Mouse (Mus musculus): Measurements from ENCODE around the gene Nckap1l. TPM values are rescaled to one million over a fixed set of nuclear protein-coding genes. Genes with fewer than 3 reads are reported as not detected.

Gene Nckap1l
- total and polyA plus RNA-seq, 2 experiments: 2.2 to 6.2 TPM

GRCm38 (mm10) chr15:103523156-103523555, 69.6 kb downstream of the Nckap1l start:
- no peaks in the 10 kb centered on the region for H3K4me1 ChIP-seq (ENCODE audit: control insufficient read depth, insufficient read depth, low read length)
- H3K79me2 ChIP-seq (ENCODE audit: control insufficient read depth, insufficient read depth, low read length): no peaks in the 10 kb centered on the region
- no peak for DNase-seq (ENCODE audit: extremely low read depth, low read depth, low spot score)
- WGBS: 71% methylated on average over 3 of the region's 3 CpGs
- no peak overlapping the region for H3K9ac ChIP-seq (ENCODE audit: low read depth, low read length)
- no peak for TF ChIP-seq POLR2A (IDR thresholded peaks at IDR 0.05; ENCODE audit: extremely low read depth, insufficient read depth, low read length)
- no peak for TF ChIP-seq CTCF (IDR thresholded peaks at IDR 0.05; ENCODE audit: low read depth, low read length)
- no peak overlapping the region for H3K27ac ChIP-seq (replicated peaks; ENCODE audit: insufficient read depth, low read depth, low read length)
- no peaks in the 10 kb centered on the region for H3K36me3 ChIP-seq (ENCODE audit: control insufficient read depth, insufficient read depth, low read length)
- no peak overlapping the region for H3K4me3 ChIP-seq (ENCODE audit: insufficient read depth, low read depth, low read length)
- H3K27me3 ChIP-seq (ENCODE audit: control insufficient read depth, insufficient read depth, low read length): no peaks in the 10 kb centered on the region

- Histone ChIP-seq H3K27me3 (ENCODE audit: control insufficient read depth, insufficient read depth, low read length) (no peaks in the 10 kb centered on the region), H3K36me3 (ENCODE audit: control insufficient read depth, insufficient read depth, low read length) (no peaks in the 10 kb centered on the region), H3K4me1 (ENCODE audit: control insufficient read depth, insufficient read depth, low read length) (no peaks in the 10 kb centered on the region), H3K4me3 (ENCODE audit: insufficient read depth, low read depth, low read length) (no peak overlapping the region), H3K79me2 (ENCODE audit: control insufficient read depth, insufficient read depth, low read length) (no peaks in the 10 kb centered on the region), H3K27ac (replicated peaks; ENCODE audit: insufficient read depth, low read depth, low read length) (no peak overlapping the region), H3K9ac (ENCODE audit: low read depth, low read length) (no peak overlapping the region)
- TF ChIP-seq CTCF (IDR thresholded peaks at IDR 0.05; ENCODE audit: low read depth, low read length) (peak; percentile 86), POLR2A (IDR thresholded peaks at IDR 0.05; ENCODE audit: extremely low read depth, insufficient read depth, low read length) (no peak)
- DNase-seq (ENCODE audit: extremely low read depth, low read depth, low spot score): peak; percentile 9
- WGBS: 10% methylated on average over 5 of the region's 5 CpGs
These were observed 76.8 kb downstream of the Nckap1l start for GRCm38 (mm10) chr15:103530372-103530771.

- Histone ChIP-seq H3K36me3 (ENCODE audit: control insufficient read depth, insufficient read depth, low read length) (no peaks in the 10 kb centered on the region), H3K27me3 (ENCODE audit: control insufficient read depth, insufficient read depth, low read length) (peaks cover 12% of the 10 kb centered on the region; the same call in 1 of the 2 replicates), H3K9ac (ENCODE audit: low read depth, low read length) (no peak overlapping the region), H3K4me1 (ENCODE audit: control insufficient read depth, insufficient read depth, low read length) (no peaks in the 10 kb centered on the region), H3K79me2 (ENCODE audit: control insufficient read depth, insufficient read depth, low read length) (no peaks in the 10 kb centered on the region), H3K27ac (replicated peaks; ENCODE audit: insufficient read depth, low read depth, low read length) (no peak overlapping the region), H3K4me3 (ENCODE audit: insufficient read depth, low read depth, low read length) (no peak overlapping the region)
- TF ChIP-seq POLR2A (IDR thresholded peaks at IDR 0.05; ENCODE audit: extremely low read depth, insufficient read depth, low read length) (no peak), CTCF (IDR thresholded peaks at IDR 0.05; ENCODE audit: low read depth, low read length) (no peak)
- WGBS: 68% methylated on average over 7 of the region's 7 CpGs
- no peak for DNase-seq (ENCODE audit: extremely low read depth, low read depth, low spot score)
These were observed 80.5 kb downstream of the Nckap1l start for GRCm38 (mm10) chr15:103534054-103534620.

- H3K4me1 ChIP-seq (ENCODE audit: control insufficient read depth, insufficient read depth, low read length): no peaks in the 10 kb centered on the region
These were observed 81.4 kb downstream of the Nckap1l start for GRCm38 (mm10) chr15:103535030-103535429.

GRCm38 (mm10) chr15:103535786-103536185, 82.2 kb downstream of the Nckap1l start:
- no peak for DNase-seq (ENCODE audit: extremely low read depth, low read depth, low spot score)
- Histone ChIP-seq H3K4me1 (ENCODE audit: control insufficient read depth, insufficient read depth, low read length) (no peaks in the 10 kb centered on the region), H3K27me3 (ENCODE audit: control insufficient read depth, insufficient read depth, low read length) (peaks cover 12% of the 10 kb centered on the region; the same call in 1 of the 2 replicates), H3K9ac (ENCODE audit: low read depth, low read length) (no peak overlapping the region), H3K79me2 (ENCODE audit: control insufficient read depth, insufficient read depth, low read length) (no peaks in the 10 kb centered on the region), H3K36me3 (ENCODE audit: control insufficient read depth, insufficient read depth, low read length) (no peaks in the 10 kb centered on the region), H3K4me3 (ENCODE audit: insufficient read depth, low read depth, low read length) (no peak overlapping the region), H3K27ac (replicated peaks; ENCODE audit: insufficient read depth, low read depth, low read length) (no peak overlapping the region)
- TF ChIP-seq POLR2A (IDR thresholded peaks at IDR 0.05; ENCODE audit: extremely low read depth, insufficient read depth, low read length): no peak
- no peak for TF ChIP-seq CTCF (IDR thresholded peaks at IDR 0.05; ENCODE audit: low read depth, low read length)
- WGBS: 70% methylated on average over 1 of the region's 1 CpGs

More at GRCm38 (mm10) chr15:103535030-103535429, 81.4 kb downstream of the Nckap1l start:
- no peaks in the 10 kb centered on the region for H3K79me2 ChIP-seq (ENCODE audit: control insufficient read depth, insufficient read depth, low read length)
- DNase-seq (ENCODE audit: extremely low read depth, low read depth, low spot score): no peak
- H3K4me3 ChIP-seq (ENCODE audit: insufficient read depth, low read depth, low read length): no peak overlapping the region
- 75% methylated on average over 2 of the region's 2 CpGs for whole genome bisulfite sequencing
- peaks cover 12% of the 10 kb centered on the region; the same call in 1 of the 2 replicates for H3K27me3 ChIP-seq (ENCODE audit: control insufficient read depth, insufficient read depth, low read length)
- no peak for TF ChIP-seq POLR2A (IDR thresholded peaks at IDR 0.05; ENCODE audit: extremely low read depth, insufficient read depth, low read length)
- TF ChIP-seq CTCF (IDR thresholded peaks at IDR 0.05; ENCODE audit: low read depth, low read length): no peak
- no peak overlapping the region for H3K27ac ChIP-seq (replicated peaks; ENCODE audit: insufficient read depth, low read depth, low read length)
- no peak overlapping the region for H3K9ac ChIP-seq (ENCODE audit: low read depth, low read length)
- no peaks in the 10 kb centered on the region for H3K36me3 ChIP-seq (ENCODE audit: control insufficient read depth, insufficient read depth, low read length)

- no peak overlapping the region for H3K9ac ChIP-seq (ENCODE audit: low read depth, low read length)
- H3K27ac ChIP-seq (replicated peaks; ENCODE audit: insufficient read depth, low read depth, low read length): no peak overlapping the region
- H3K4me1 ChIP-seq (ENCODE audit: control insufficient read depth, insufficient read depth, low read length): no peaks in the 10 kb centered on the region
- WGBS: 36% methylated on average over 2 of the region's 2 CpGs
- H3K4me3 ChIP-seq (ENCODE audit: insufficient read depth, low read depth, low read length): no peak overlapping the region
- H3K27me3 ChIP-seq (ENCODE audit: control insufficient read depth, insufficient read depth, low read length): peaks cover 12% of the 10 kb centered on the region; the same call in 1 of the 2 replicates
- no peaks in the 10 kb centered on the region for H3K36me3 ChIP-seq (ENCODE audit: control insufficient read depth, insufficient read depth, low read length)
- no peak for TF ChIP-seq CTCF (IDR thresholded peaks at IDR 0.05; ENCODE audit: low read depth, low read length)
- no peak for TF ChIP-seq POLR2A (IDR thresholded peaks at IDR 0.05; ENCODE audit: extremely low read depth, insufficient read depth, low read length)
- no peak for DNase-seq (ENCODE audit: extremely low read depth, low read depth, low spot score)
- no peaks in the 10 kb centered on the region for H3K79me2 ChIP-seq (ENCODE audit: control insufficient read depth, insufficient read depth, low read length)
These were observed 82.9 kb downstream of the Nckap1l start for GRCm38 (mm10) chr15:103536456-103536855.

Data from liver, adult 2 months (tissue).